In genomic region chr7:97842806-97843570, GRCm38 (mm10) we compare ENCODE assay signal across 8 mouse cellular contexts. TPM values are rescaled to one million over a fixed set of nuclear protein-coding genes. Genes with fewer than 3 reads are reported as not detected.
DNase-seq lines count a peak whose midpoint lies in the region; ATAC-seq and TF ChIP-seq lines count a peak whose summit lies in the region.

No protein-coding gene starts in this region.

- TF ChIP-seq EP300 in CH12.LX (IDR thresholded peaks at IDR 0.05; ENCODE audit: low read length): no peak
- TF ChIP-seq EP300 in liver, embryonic 14.5 days (IDR thresholded peaks at IDR 0.05; ENCODE audit: low read depth): no peak

- TF ChIP-seq CTCF in CH12.LX (conservative IDR thresholded peaks at IDR 0.05 in 1 of 2, IDR thresholded peaks at IDR 0.05 in 1 of 2; ENCODE audit: low read depth in 2 of 2, low read length in 2 of 2): peak in 1 of 2 experiments; percentile 39; a peak in 2 of 4 replicates
- TF ChIP-seq CTCF in liver, embryonic 14.5 days (IDR thresholded peaks at IDR 0.05; ENCODE audit: low read depth): peak; percentile 51

- H3K79me2 ChIP-seq in CH12.LX (replicated peaks; ENCODE audit: control insufficient read depth, extremely low read depth, insufficient read depth, poor library complexity, severe bottlenecking): no peaks in the 10 kb centered on the region

- H3K27ac ChIP-seq in CH12.LX (ENCODE audit: insufficient read depth, low read depth): no peak overlapping the region
- peak overlapping the region; percentile 78 for H3K27ac ChIP-seq in forebrain, embryonic 12.5 days
- H3K27ac ChIP-seq in heart, embryonic 16.5 days (ENCODE audit: low read length): no peak overlapping the region
- H3K27ac ChIP-seq in liver, embryonic 14.5 days: no peak overlapping the region
- peak overlapping the region; percentile 69 for H3K27ac ChIP-seq in neural tube, embryonic 11.5 days (ENCODE audit: low read depth, low read length)
- peak overlapping the region; percentile 47 for H3K27ac ChIP-seq in stomach, embryonic 16.5 days (ENCODE audit: low read length)

- peak; percentile 4 for TF ChIP-seq RAD21 in CH12.LX (IDR thresholded peaks at IDR 0.05; ENCODE audit: low read depth, low read length)

- H3K9ac ChIP-seq in CH12.LX (ENCODE audit: insufficient read depth, low read depth): no peak overlapping the region
- H3K9ac ChIP-seq in forebrain, embryonic 12.5 days: peak overlapping the region; percentile 78
- H3K9ac ChIP-seq in heart, embryonic 16.5 days (ENCODE audit: low read length): peak overlapping the region; percentile 63
- H3K9ac ChIP-seq in liver, embryonic 14.5 days (replicated peaks): peak overlapping the region; percentile 61
- peak overlapping the region; percentile 68 for H3K9ac ChIP-seq in neural tube, embryonic 11.5 days (ENCODE audit: low read length)
- H3K9ac ChIP-seq in stomach, embryonic 16.5 days (ENCODE audit: low read length): peak overlapping the region; percentile 70

- H3K4me3 ChIP-seq in CH12.LX (replicated peaks in 1 of 3; ENCODE audit: low read depth in 2 of 3, low read length in 2 of 3, poor library complexity in 1 of 3): peak overlapping the region in 1 of 3 experiments; percentile 55
- H3K4me3 ChIP-seq in forebrain, embryonic 12.5 days (replicated peaks): peak overlapping the region; percentile 52
- H3K4me3 ChIP-seq in heart, embryonic 16.5 days (ENCODE audit: low read length): peak overlapping the region; percentile 38
- H3K4me3 ChIP-seq in liver, embryonic 14.5 days (ENCODE audit: insufficient read depth in 1 of 2, low read depth in 2 of 2, low read length in 2 of 2): peak overlapping the region; percentile 29 to 51
- H3K4me3 ChIP-seq in neural tube, embryonic 11.5 days (ENCODE audit: low read depth, low read length): peak overlapping the region; percentile 37
- H3K4me3 ChIP-seq in stomach, embryonic 16.5 days (replicated peaks; ENCODE audit: low read length): peak overlapping the region; percentile 44

- TF ChIP-seq POLR2A in CH12.LX (IDR thresholded peaks at IDR 0.05; ENCODE audit: low read depth, low read length): no peak

- in situ Hi-C loops in CH12.LX (cut with MboI; ENCODE audit: low pct_ligation_motif_present, low pct_unique_long_range_greater_than_20kb, low sequenced_read_pairs): no loop called here

- dilution Hi-C loops in CH12.LX (cut with MboI; ENCODE audit: extremely low pct_ligation_motif_present, extremely low pct_unique_long_range_greater_than_20kb, low sequenced_read_pairs): no loop called here

- ATAC-seq in forebrain, embryonic 12.5 days (ENCODE audit: low FRiP score): peak; percentile 96
- peak; percentile 91 for ATAC-seq in heart, embryonic 16.5 days (replicated peaks; ENCODE audit: extremely low read depth, insufficient read depth, low FRiP score)
- ATAC-seq in liver, embryonic 14.5 days (ENCODE audit: insufficient read depth): peak; percentile 89
- ATAC-seq in neural tube, embryonic 11.5 days (ENCODE audit: insufficient read depth, low FRiP score, low TSS enrichment): peak; percentile 93
- peak; percentile 96 for ATAC-seq in stomach, embryonic 16.5 days (ENCODE audit: insufficient read depth, low FRiP score)

- 4% methylated on average over 22 of the region's 22 CpGs for WGBS in forebrain, embryonic 12.5 days
- 5% methylated on average over 22 of the region's 22 CpGs for WGBS in heart, embryonic 16.5 days
- WGBS in liver, embryonic 14.5 days (ENCODE audit: insufficient replicate concordance): 4% methylated on average over 22 of the region's 22 CpGs
- 8% methylated on average over 22 of the region's 22 CpGs for WGBS in neural tube, embryonic 11.5 days
- WGBS in stomach, embryonic 16.5 days: 6% methylated on average over 22 of the region's 22 CpGs

- H3K4me2 ChIP-seq in CH12.LX (ENCODE audit: insufficient read depth, low read depth, poor library complexity, severe bottlenecking): peak overlapping the region; percentile 12; the same call in 1 of the 2 replicates
- peak overlapping the region; percentile 61 for H3K4me2 ChIP-seq in forebrain, embryonic 12.5 days
- H3K4me2 ChIP-seq in heart, embryonic 16.5 days (ENCODE audit: low read depth, low read length): peak overlapping the region; percentile 53
- H3K4me2 ChIP-seq in liver, embryonic 14.5 days (ENCODE audit: low read depth): peak overlapping the region; percentile 69
- peak overlapping the region; percentile 51 for H3K4me2 ChIP-seq in neural tube, embryonic 11.5 days (ENCODE audit: low read depth)
- peak overlapping the region; percentile 53 for H3K4me2 ChIP-seq in stomach, embryonic 16.5 days (ENCODE audit: low read depth, low read length)

- no peaks in the 10 kb centered on the region for H3K27me3 ChIP-seq in CH12.LX (replicated peaks)
- H3K27me3 ChIP-seq in forebrain, embryonic 12.5 days: no peaks in the 10 kb centered on the region
- no peaks in the 10 kb centered on the region for H3K27me3 ChIP-seq in heart, embryonic 16.5 days (ENCODE audit: control insufficient read depth, insufficient read depth, low read length)
- no peaks in the 10 kb centered on the region for H3K27me3 ChIP-seq in liver, embryonic 14.5 days (ENCODE audit: control insufficient read depth, insufficient read depth, low read length)
- no peaks in the 10 kb centered on the region for H3K27me3 ChIP-seq in neural tube, embryonic 11.5 days (ENCODE audit: control insufficient read depth, insufficient read depth, low read length)
- H3K27me3 ChIP-seq in stomach, embryonic 16.5 days (ENCODE audit: control insufficient read depth, insufficient read depth, low read length): no peaks in the 10 kb centered on the region

- H3K36me3 ChIP-seq in CH12.LX (replicated peaks in 1 of 2; ENCODE audit: control insufficient read depth in 1 of 2, insufficient read depth in 1 of 2, low read length in 1 of 2): no peaks in the 10 kb centered on the region
- H3K36me3 ChIP-seq in forebrain, embryonic 12.5 days (replicated peaks): no peaks in the 10 kb centered on the region
- H3K36me3 ChIP-seq in heart, embryonic 16.5 days (ENCODE audit: control insufficient read depth, insufficient read depth): no peaks in the 10 kb centered on the region
- H3K36me3 ChIP-seq in liver, embryonic 14.5 days (replicated peaks; ENCODE audit: control insufficient read depth, insufficient read depth, low read depth): no peaks in the 10 kb centered on the region
- no peaks in the 10 kb centered on the region for H3K36me3 ChIP-seq in neural tube, embryonic 11.5 days (ENCODE audit: control insufficient read depth, insufficient read depth, low read length)
- no peaks in the 10 kb centered on the region for H3K36me3 ChIP-seq in stomach, embryonic 16.5 days (ENCODE audit: control insufficient read depth, insufficient read depth, low read length)

- peak; percentile 85 for DNase-seq in CH12.LX (ENCODE audit: extremely low read depth)
- peak; percentile 77 for DNase-seq in c-Kit-positive CD71-positive TER-119-positive erythroid progenitor cells, embryonic 14.5 days (ENCODE audit: low spot score)
- DNase-seq in kidney, postnatal 25 days: peak; percentile 66 to 87
- DNase-seq in liver, embryonic 14.5 days (ENCODE audit: low read depth in 3 of 3, low spot score in 3 of 3): peak; percentile 57 to 70 (median 64)
- peak; percentile 87 for DNase-seq in neural tube, embryonic 11.5 days (ENCODE audit: low spot score)

- H3K9me3 ChIP-seq in CH12.LX (replicated peaks; ENCODE audit: low read length): no peaks in the 10 kb centered on the region
- H3K9me3 ChIP-seq in forebrain, embryonic 12.5 days: no peaks in the 10 kb centered on the region
- no peaks in the 10 kb centered on the region for H3K9me3 ChIP-seq in heart, embryonic 16.5 days (replicated peaks; ENCODE audit: control insufficient read depth, low read length)
- H3K9me3 ChIP-seq in liver, embryonic 14.5 days (ENCODE audit: control insufficient read depth, low read length): no peaks in the 10 kb centered on the region
- no peaks in the 10 kb centered on the region for H3K9me3 ChIP-seq in neural tube, embryonic 11.5 days (ENCODE audit: control insufficient read depth, low read length)
- no peaks in the 10 kb centered on the region for H3K9me3 ChIP-seq in stomach, embryonic 16.5 days (replicated peaks; ENCODE audit: control insufficient read depth, low read length)

- peaks cover 0 to 9% of the 10 kb centered on the region in 2 experiments; a peak in 2 of 4 replicates for H3K4me1 ChIP-seq in CH12.LX (ENCODE audit: control insufficient read depth in 1 of 2, insufficient read depth in 2 of 2)
- H3K4me1 ChIP-seq in forebrain, embryonic 12.5 days: peaks cover 28% of the 10 kb centered on the region
- H3K4me1 ChIP-seq in heart, embryonic 16.5 days (ENCODE audit: control insufficient read depth, insufficient read depth, low read length): no peaks in the 10 kb centered on the region
- peaks cover 0 to 7% of the 10 kb centered on the region in 2 experiments; a peak in 1 of 4 replicates for H3K4me1 ChIP-seq in liver, embryonic 14.5 days (replicated peaks; ENCODE audit: control insufficient read depth in 2 of 2, insufficient read depth in 2 of 2, low read length in 1 of 2)
- H3K4me1 ChIP-seq in neural tube, embryonic 11.5 days (ENCODE audit: control insufficient read depth, insufficient read depth, low read length): no peaks in the 10 kb centered on the region
- peaks cover 10% of the 10 kb centered on the region; the same call in 1 of the 2 replicates for H3K4me1 ChIP-seq in stomach, embryonic 16.5 days (ENCODE audit: control insufficient read depth, insufficient read depth, low read length)

TF ChIP-seq in CH12.LX, 34 proteins besides CTCF, POLR2A, EP300 and RAD21 (continues in another document):
- no peak for TF ChIP-seq JUND (conservative IDR thresholded peaks at IDR 0.05; ENCODE audit: low read depth, low read length)
- TF ChIP-seq UBTF (IDR thresholded peaks at IDR 0.05; ENCODE audit: low read depth, low read length): no peak
- TF ChIP-seq ZMIZ1 (IDR thresholded peaks at IDR 0.05; ENCODE audit: low read depth, low read length): no peak
- no peak for TF ChIP-seq BHLHE40 (IDR thresholded peaks at IDR 0.05; ENCODE audit: low read depth, low read length)
- TF ChIP-seq NELFE (IDR thresholded peaks at IDR 0.05; ENCODE audit: low read depth, low read length): no peak
- TF ChIP-seq ZNF384 (IDR thresholded peaks at IDR 0.05; ENCODE audit: low read depth, low read length): no peak
- TF ChIP-seq USF2 (conservative IDR thresholded peaks at IDR 0.05; ENCODE audit: low read depth, low read length): no peak
- TF ChIP-seq PAX5 (IDR thresholded peaks at IDR 0.05; ENCODE audit: low read length): no peak
- no peak for TF ChIP-seq USF1 (IDR thresholded peaks at IDR 0.05; ENCODE audit: low read depth, low read length)

RNA-seq across cellular contexts. Expression of gene Pak1, which starts 54.6 kb away (rescaled TPM):
- total RNA-seq in CH12.LX (2012; rRNA removed): 0.92 and 0.93 TPM in 2 replicates
- 4.1 and 4.2 TPM in 2 replicates for total RNA-seq in CH12.LX (2014; rRNA removed)
- polyA plus RNA-seq in CH12.LX (2012; ENCODE audit: insufficient read length, low read depth): 5.4 TPM in 2 replicates
- polyA plus RNA-seq in forebrain, embryonic 12.5 days (2016; fragmentation: Nextera tagmentation; extraction: Ambion mirVana): 91.2 and 96.3 TPM in 2 replicates
- polyA plus RNA-seq in heart, embryonic 16.5 days (2015; fragmentation: Nextera tagmentation; extraction: Ambion mirVana): 3.8 and 4.3 TPM in 2 replicates
- polyA plus RNA-seq in liver, embryonic 14.5 days (2012; rRNA removed): 3.1 and 4.3 TPM in 2 replicates
- 8.2 and 9.0 TPM in 2 replicates for polyA plus RNA-seq in liver, embryonic 14.5 days (2014; fragmentation: Nextera tagmentation; extraction: Ambion mirVana)
- polyA plus RNA-seq in neural tube, embryonic 11.5 days (2014; fragmentation: Nextera tagmentation; extraction: Ambion mirVana): 89.8 and 96.1 TPM in 2 replicates
- 25.8 and 26.0 TPM in 2 replicates for polyA plus RNA-seq in stomach, embryonic 16.5 days (2015; fragmentation: Nextera tagmentation; extraction: Ambion mirVana)

Comparison
In these comparisons a context has a peak if more than half of its experiments do, and no peak if none do; other contexts are left out.
1. H3K27ac ChIP-seq: peak in forebrain, embryonic 12.5 days (single experiment), neural tube, embryonic 11.5 days (single experiment) and stomach, embryonic 16.5 days (single experiment); none in CH12.LX (single experiment), heart, embryonic 16.5 days (single experiment) and liver, embryonic 14.5 days (single experiment).
2. H3K4me2 ChIP-seq: peak in every context shown above with its lines; median percentile 69 in liver, embryonic 14.5 days; 61 in forebrain, embryonic 12.5 days; 53 in heart, embryonic 16.5 days; 53 in stomach, embryonic 16.5 days; 51 in neural tube, embryonic 11.5 days; 12 in CH12.LX.
3. Peak in every context shown above with its lines, with median percentiles within 50 percentile points of each other: DNase-seq and ATAC-seq.